Mouse (Mus musculus) brain, embryonic 14.5 days (tissue): Measurements from ENCODE around the gene Aldh18a1.

ENCODE experiments used
- CTCF ChIP-seq: fragments of 200-500 bp; IDR thresholded peaks from 2 replicates; pipeline ENCODE4 v1.5.1; 2012; ENCODE audit warnings: inconsistent platforms, mild to moderate bottlenecking, moderate library complexity, borderline replicate concordance; ENCODE audit not compliant: insufficient read depth, insufficient read length; ENCODE audit errors: extremely low read depth
- POLR2A ChIP-seq: fragments of 200-500 bp; IDR thresholded peaks from 2 replicates; pipeline ENCODE4 v1.6.1; 2012; ENCODE audit warnings: mild to moderate bottlenecking, inconsistent platforms, borderline replicate concordance; ENCODE audit not compliant: poor library complexity, insufficient read depth, insufficient read length, severe bottlenecking; ENCODE audit errors: extremely low read depth

GRCm38 (mm10) chr19:40512500-40513421 is 75.5 kb downstream of the Aldh18a1 start:
- no peak for TF ChIP-seq CTCF
- TF ChIP-seq POLR2A = no peak
